Mouse (Mus musculus): ENCODE data around the gene Slc2a9. TPM values are rescaled to one million over a fixed set of nuclear protein-coding genes. Genes with fewer than 3 reads are reported as not detected.

The Slc2a9 gene
- polyA plus RNA-seq, 1 experiment, result 3.2 TPM

- 95% methylated on average over 4 of the region's 4 CpGs for WGBS
- no peak for TF ChIP-seq CTCF (IDR thresholded peaks at IDR 0.05; ENCODE audit: extremely low read depth, insufficient read depth, insufficient read length, insufficient replicate concordance)
- no peak for TF ChIP-seq POLR2A (IDR thresholded peaks at IDR 0.05; ENCODE audit: low read depth, low read length)
- Histone ChIP-seq H3K4me1 (ENCODE audit: control insufficient read depth, insufficient read depth, insufficient read length) (no peaks in the 10 kb centered on the region), H3K4me3 (ENCODE audit: extremely low read depth, insufficient read depth, insufficient read length) (no peak overlapping the region), H3K36me3 (ENCODE audit: control insufficient read depth, insufficient read depth, low read length) (peaks cover 80% of the 10 kb centered on the region), H3K27ac (ENCODE audit: insufficient read depth, low read length) (no peak overlapping the region), H3K27me3 (ENCODE audit: control insufficient read depth, insufficient read depth, low read length) (no peaks in the 10 kb centered on the region)
- DNase-seq (ENCODE audit: low read depth in 1 of 2, low spot score in 2 of 2), result no peak
Observed at GRCm38 (mm10) chr5:38543496-38544217, 40.7 kb upstream of the Slc2a9 start.

GRCm38 (mm10) chr5:38541728-38542127 lies 38.8 kb upstream of the Slc2a9 start:
- H3K27me3 ChIP-seq (ENCODE audit: control insufficient read depth, insufficient read depth, low read length), result no peaks in the 10 kb centered on the region
- no peaks in the 10 kb centered on the region for H3K4me1 ChIP-seq (ENCODE audit: control insufficient read depth, insufficient read depth, insufficient read length)
- WGBS, result 83% methylated on average over 3 of the region's 3 CpGs
- TF ChIP-seq POLR2A (IDR thresholded peaks at IDR 0.05; ENCODE audit: low read depth, low read length) (no peak), CTCF (IDR thresholded peaks at IDR 0.05; ENCODE audit: extremely low read depth, insufficient read depth, insufficient read length, insufficient replicate concordance) (no peak)
- H3K27ac ChIP-seq (ENCODE audit: insufficient read depth, low read length), result no peak overlapping the region
- H3K36me3 ChIP-seq (ENCODE audit: control insufficient read depth, insufficient read depth, low read length), result peaks cover 80% of the 10 kb centered on the region
- DNase-seq (ENCODE audit: low read depth in 1 of 2, low spot score in 2 of 2), result no peak
- no peak overlapping the region for H3K4me3 ChIP-seq (ENCODE audit: extremely low read depth, insufficient read depth, insufficient read length)

DNA sequence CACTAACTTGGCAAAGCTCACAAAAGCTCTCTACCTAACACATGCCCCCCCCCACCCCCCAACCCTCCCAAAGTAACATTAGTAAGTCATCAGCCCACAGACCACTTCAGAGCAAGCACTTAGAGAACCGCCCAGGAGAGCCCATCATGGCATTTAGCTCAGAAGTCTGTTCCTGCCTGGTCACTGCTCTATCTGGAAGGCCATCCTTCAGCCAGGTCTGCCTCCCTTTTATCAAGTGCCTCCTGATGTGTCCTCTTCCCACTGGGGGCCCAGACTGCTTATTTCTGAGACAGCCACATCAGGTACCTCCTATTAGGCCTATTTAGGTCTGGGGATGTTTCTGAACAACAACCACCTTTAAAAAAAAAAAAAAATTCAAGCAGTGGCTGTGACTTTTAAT lies 38.0 kb upstream of the Slc2a9 start:
- H3K36me3 ChIP-seq (ENCODE audit: control insufficient read depth, insufficient read depth, low read length), result peaks cover 83% of the 10 kb centered on the region
- H3K27me3 ChIP-seq (ENCODE audit: control insufficient read depth, insufficient read depth, low read length), result no peaks in the 10 kb centered on the region
- whole genome bisulfite sequencing, result 76% methylated on average over 1 of the region's 1 CpGs
- no peak for DNase-seq (ENCODE audit: low read depth in 1 of 2, low spot score in 2 of 2)
- TF ChIP-seq POLR2A (IDR thresholded peaks at IDR 0.05; ENCODE audit: low read depth, low read length), result no peak
- TF ChIP-seq CTCF (IDR thresholded peaks at IDR 0.05; ENCODE audit: extremely low read depth, insufficient read depth, insufficient read length, insufficient replicate concordance), result no peak
- H3K4me1 ChIP-seq (ENCODE audit: control insufficient read depth, insufficient read depth, insufficient read length), result no peaks in the 10 kb centered on the region
- H3K4me3 ChIP-seq (ENCODE audit: extremely low read depth, insufficient read depth, insufficient read length), result no peak overlapping the region
- H3K27ac ChIP-seq (ENCODE audit: insufficient read depth, low read length), result no peak overlapping the region

- TF ChIP-seq CTCF (IDR thresholded peaks at IDR 0.05; ENCODE audit: extremely low read depth, insufficient read depth, insufficient read length, insufficient replicate concordance) (no peak), POLR2A (IDR thresholded peaks at IDR 0.05; ENCODE audit: low read depth, low read length) (no peak)
- H3K4me3 ChIP-seq (ENCODE audit: extremely low read depth, insufficient read depth, insufficient read length), result no peak overlapping the region
- DNase-seq (ENCODE audit: low read depth in 1 of 2, low spot score in 2 of 2), result no peak
Observed at GRCm38 (mm10) chr5:38538508-38538907, 35.6 kb upstream of the Slc2a9 start.

DNA sequence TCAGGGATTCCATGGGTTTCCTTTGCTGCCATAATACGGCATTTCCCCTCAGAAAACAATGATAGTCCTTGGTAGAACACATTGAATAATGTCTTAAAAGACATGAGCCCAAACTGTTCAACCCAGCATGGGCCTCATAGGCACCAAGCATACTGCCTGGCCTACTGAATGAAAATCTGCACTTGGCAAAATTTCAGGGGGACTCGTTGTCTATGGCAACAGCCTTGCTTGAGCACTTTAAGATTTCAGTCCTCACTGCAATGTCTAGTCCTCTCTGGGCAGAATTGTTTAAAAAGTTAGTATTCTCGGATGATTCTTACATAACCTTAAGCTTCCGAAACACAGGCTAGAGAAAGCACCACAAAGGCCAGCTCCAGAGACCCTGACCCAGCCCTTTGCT lies 34.9 kb upstream of the Slc2a9 start:
- Histone ChIP-seq H3K27me3 (ENCODE audit: control insufficient read depth, insufficient read depth, low read length) (no peaks in the 10 kb centered on the region), H3K4me3 (ENCODE audit: extremely low read depth, insufficient read depth, insufficient read length) (no peak overlapping the region), H3K36me3 (ENCODE audit: control insufficient read depth, insufficient read depth, low read length) (peaks cover 79% of the 10 kb centered on the region), H3K4me1 (ENCODE audit: control insufficient read depth, insufficient read depth, insufficient read length) (no peaks in the 10 kb centered on the region), H3K27ac (ENCODE audit: insufficient read depth, low read length) (no peak overlapping the region)
- 86% methylated on average over 4 of the region's 4 CpGs for WGBS
- TF ChIP-seq POLR2A (IDR thresholded peaks at IDR 0.05; ENCODE audit: low read depth, low read length), result no peak
- TF ChIP-seq CTCF (IDR thresholded peaks at IDR 0.05; ENCODE audit: extremely low read depth, insufficient read depth, insufficient read length, insufficient replicate concordance), result no peak
- no peak for DNase-seq (ENCODE audit: low read depth in 1 of 2, low spot score in 2 of 2)

More at GRCm38 (mm10) chr5:38538508-38538907, 35.6 kb upstream of the Slc2a9 start:
- Histone ChIP-seq H3K27me3 (ENCODE audit: control insufficient read depth, insufficient read depth, low read length) (no peaks in the 10 kb centered on the region), H3K36me3 (ENCODE audit: control insufficient read depth, insufficient read depth, low read length) (peaks cover 81% of the 10 kb centered on the region), H3K27ac (ENCODE audit: insufficient read depth, low read length) (no peak overlapping the region), H3K4me1 (ENCODE audit: control insufficient read depth, insufficient read depth, insufficient read length) (no peaks in the 10 kb centered on the region)
- WGBS, result 91% methylated on average over 8 of the region's 8 CpGs

- no peak for DNase-seq (ENCODE audit: low read depth in 1 of 2, low spot score in 2 of 2)
- Histone ChIP-seq H3K36me3 (ENCODE audit: control insufficient read depth, insufficient read depth, low read length) (peaks cover 81% of the 10 kb centered on the region), H3K27me3 (ENCODE audit: control insufficient read depth, insufficient read depth, low read length) (no peaks in the 10 kb centered on the region), H3K4me3 (ENCODE audit: extremely low read depth, insufficient read depth, insufficient read length) (no peak overlapping the region), H3K27ac (ENCODE audit: insufficient read depth, low read length) (no peak overlapping the region), H3K4me1 (ENCODE audit: control insufficient read depth, insufficient read depth, insufficient read length) (no peaks in the 10 kb centered on the region)
- TF ChIP-seq CTCF (IDR thresholded peaks at IDR 0.05; ENCODE audit: extremely low read depth, insufficient read depth, insufficient read length, insufficient replicate concordance) (no peak), POLR2A (IDR thresholded peaks at IDR 0.05; ENCODE audit: low read depth, low read length) (no peak)
- WGBS, result 91% methylated on average over 3 of the region's 3 CpGs
Observed at GRCm38 (mm10) chr5:38536822-38537221, 33.9 kb upstream of the Slc2a9 start.

GRCm38 (mm10) chr5:38532084-38532483 lies 29.1 kb upstream of the Slc2a9 start:
- H3K4me1 ChIP-seq (ENCODE audit: control insufficient read depth, insufficient read depth, insufficient read length), result no peaks in the 10 kb centered on the region
- TF ChIP-seq CTCF (IDR thresholded peaks at IDR 0.05; ENCODE audit: extremely low read depth, insufficient read depth, insufficient read length, insufficient replicate concordance) (no peak), POLR2A (IDR thresholded peaks at IDR 0.05; ENCODE audit: low read depth, low read length) (no peak)
- no peaks in the 10 kb centered on the region for H3K27me3 ChIP-seq (ENCODE audit: control insufficient read depth, insufficient read depth, low read length)
- DNase-seq (ENCODE audit: low read depth in 1 of 2, low spot score in 2 of 2), result no peak
- no peak overlapping the region for H3K4me3 ChIP-seq (ENCODE audit: extremely low read depth, insufficient read depth, insufficient read length)
- H3K27ac ChIP-seq (ENCODE audit: insufficient read depth, low read length), result no peak overlapping the region
- H3K36me3 ChIP-seq (ENCODE audit: control insufficient read depth, insufficient read depth, low read length), result peaks cover 80% of the 10 kb centered on the region
- 83% methylated on average over 4 of the region's 4 CpGs for WGBS

Measured in spleen, adult 2 months (tissue).